Mouse (Mus musculus): ENCODE measurements around the gene AA986860.

DNA sequence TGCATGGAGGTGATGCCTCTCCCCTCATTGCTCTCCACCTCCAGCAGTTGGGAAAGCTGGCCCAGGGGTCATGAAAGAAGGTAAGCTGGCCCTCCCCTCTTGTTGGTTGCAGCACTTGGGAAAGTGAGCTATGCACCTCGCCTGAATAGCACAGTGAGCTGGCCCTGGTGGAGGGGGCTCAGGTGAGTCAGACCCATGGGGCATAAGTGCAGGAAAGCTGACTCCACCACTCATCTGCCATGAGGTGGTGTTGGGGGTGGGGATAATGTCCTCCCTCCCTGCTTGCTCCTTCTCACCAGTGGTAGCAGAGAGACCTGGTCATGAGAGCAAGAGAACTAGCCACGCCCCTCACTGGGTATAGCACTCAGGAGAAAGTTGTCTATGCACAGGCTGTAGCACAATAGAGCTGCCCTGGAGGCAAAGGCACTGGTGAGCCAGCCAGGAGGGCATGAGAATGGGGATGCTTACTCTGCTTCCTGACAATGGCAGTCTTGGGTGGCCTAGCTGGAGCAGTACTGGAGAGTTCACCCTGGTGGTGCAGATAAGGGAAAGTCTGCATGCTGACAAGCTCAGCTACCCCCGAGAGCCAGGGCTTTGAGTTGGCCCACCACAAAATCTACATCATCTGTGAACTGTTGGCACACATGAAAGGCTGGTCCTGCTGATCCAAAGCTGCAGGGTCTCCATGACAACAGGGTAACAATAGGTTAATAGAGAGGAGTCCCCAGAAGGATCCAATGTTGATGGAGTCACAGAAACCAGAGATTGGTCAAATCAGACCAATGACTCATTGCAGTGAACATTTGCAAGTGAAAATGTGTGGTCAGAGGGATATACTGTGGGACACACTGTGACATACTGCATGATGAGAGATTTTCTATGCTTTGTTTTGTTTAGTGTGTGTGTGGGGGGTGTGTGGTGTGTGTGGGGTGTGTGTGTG is 58.0 kb downstream of the AA986860 start:
- TF ChIP-seq CTCF (IDR thresholded peaks at IDR 0.05; ENCODE audit: low read depth) (no peak), EP300 (IDR thresholded peaks at IDR 0.05; ENCODE audit: low read depth) (no peak)

Measured in heart, postnatal 0 days (tissue).